Mouse (Mus musculus): Measurements from ENCODE around the gene Pde4d. TPM values are rescaled to one million over a fixed set of nuclear protein-coding genes. Genes with fewer than 3 reads are reported as not detected.

Pde4d gene
- polyA plus RNA-seq, 3 experiments from 2014 or later = 6.8 to 7.6 (median 7.4) TPM

DNA sequence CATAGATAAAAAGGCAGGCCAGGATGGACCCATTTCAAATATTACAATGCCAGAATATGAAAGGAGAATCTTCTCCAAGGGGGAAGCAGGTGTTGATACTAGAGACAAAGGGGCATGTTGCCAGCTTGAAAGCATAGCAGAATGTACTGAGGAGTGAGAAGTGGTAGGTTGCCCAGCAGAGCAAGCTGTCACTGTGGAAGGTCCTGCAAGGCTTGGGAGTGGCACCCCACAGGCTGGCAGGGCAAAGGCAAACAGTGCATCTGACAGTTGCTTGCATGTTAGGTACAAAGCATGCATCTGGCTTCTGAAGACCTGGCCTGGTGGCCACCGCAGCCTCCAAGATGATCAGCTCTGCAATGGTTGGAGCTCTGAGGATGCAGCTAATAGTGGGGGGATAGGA, 384.4 kb downstream of the Pde4d start:
- no peak for ATAC-seq

DNA sequence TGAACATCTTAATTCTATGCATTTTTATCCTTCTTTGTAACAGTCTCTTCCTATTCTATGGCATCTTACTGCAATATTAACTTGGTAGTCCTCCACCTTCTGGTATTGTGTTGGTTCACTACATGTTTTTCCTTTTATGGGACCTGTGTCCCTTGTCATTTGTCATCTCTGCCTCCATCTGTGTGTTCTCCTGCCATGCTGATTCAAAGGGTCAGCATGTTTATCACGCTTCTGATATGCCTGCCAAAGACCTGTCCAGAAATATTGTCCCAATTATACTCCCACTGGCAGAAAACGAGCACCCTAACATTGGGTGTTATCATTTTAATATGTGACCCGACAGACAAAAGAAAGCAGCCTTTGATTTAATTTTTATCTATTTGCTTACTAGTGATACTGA, 386.6 kb downstream of the Pde4d start:
- no peak for ATAC-seq

GRCm38 (mm10) chr13:108839142-108839541, 389.4 kb downstream of the Pde4d start:
- ATAC-seq = no peak

DNA sequence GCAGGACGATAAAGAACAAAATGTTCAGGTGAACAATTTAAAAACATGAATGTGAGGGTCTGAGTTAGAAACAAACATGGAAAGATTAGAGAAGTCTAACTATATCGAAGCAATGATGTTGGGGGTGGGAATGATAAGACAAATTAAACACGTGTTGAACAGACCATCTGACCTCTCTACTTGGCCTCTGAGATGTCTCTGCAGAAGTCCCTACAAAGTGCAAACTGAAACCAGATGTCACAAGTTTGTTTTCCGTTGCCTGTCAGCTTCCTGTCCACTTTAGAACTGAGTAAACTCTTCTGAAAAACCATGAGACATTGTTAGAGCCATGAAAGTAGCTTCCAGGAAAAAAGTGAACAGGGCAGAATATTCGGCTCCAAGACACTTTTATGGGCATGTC, 404.3 kb downstream of the Pde4d start:
- ATAC-seq = no peak

DNA sequence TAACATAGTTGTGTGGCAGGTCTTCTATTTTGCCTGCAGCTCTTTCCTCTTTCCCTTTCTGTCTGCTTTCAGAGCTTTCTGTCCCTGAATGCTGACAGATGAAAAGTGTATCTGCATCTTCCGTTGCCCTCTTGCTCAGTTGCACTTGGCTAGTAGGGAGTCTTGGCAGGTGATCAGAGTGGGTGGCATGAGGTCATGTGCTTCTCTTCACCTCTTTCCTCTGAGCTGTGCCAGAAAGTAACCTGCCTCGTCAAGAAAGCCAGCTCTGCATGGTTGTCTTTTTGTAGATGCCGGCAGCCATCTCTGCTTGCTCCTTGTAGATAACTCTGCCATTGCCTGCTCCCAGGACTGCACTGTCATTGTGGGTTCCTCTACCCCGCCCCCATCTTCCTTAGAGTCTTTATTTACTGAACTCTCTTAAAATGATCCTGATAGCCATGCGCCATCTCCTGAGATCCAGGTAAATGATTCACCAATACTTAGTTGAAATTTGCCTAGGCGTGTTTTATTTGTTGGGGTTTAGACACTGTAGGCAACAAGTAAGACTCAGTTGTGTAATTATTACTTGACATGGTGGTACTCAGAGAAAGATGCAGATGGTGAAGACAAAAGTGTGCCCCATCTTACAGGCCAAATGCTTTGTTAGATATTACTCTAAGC, 407.2 kb downstream of the Pde4d start:
- no peak for ATAC-seq

- ATAC-seq = no peak
Measured at GRCm38 (mm10) chr13:108859336-108859735, 409.6 kb downstream of the Pde4d start.

DNA sequence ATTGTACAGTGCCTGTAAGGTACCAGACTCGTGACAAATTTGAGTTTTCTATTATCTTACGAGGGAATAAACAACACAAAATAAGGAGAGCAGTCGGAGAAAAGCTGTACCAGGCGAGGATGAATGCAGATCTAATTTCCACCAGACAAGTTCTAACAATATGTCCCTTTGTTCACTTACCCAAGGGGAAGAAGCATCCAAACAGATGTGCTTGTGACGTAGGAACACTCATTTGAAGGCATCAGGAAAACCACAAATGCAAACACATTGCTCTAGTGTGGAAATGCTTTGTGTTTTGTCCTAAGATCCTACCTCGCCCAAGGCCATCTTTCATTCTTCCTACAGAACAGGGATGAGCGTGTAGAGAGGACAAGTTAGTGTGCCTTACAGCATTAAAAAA, 411.0 kb downstream of the Pde4d start:
- ATAC-seq = no peak

GRCm38 (mm10) chr13:108861707-108862106, 412.0 kb downstream of the Pde4d start:
- no peak for ATAC-seq

DNA sequence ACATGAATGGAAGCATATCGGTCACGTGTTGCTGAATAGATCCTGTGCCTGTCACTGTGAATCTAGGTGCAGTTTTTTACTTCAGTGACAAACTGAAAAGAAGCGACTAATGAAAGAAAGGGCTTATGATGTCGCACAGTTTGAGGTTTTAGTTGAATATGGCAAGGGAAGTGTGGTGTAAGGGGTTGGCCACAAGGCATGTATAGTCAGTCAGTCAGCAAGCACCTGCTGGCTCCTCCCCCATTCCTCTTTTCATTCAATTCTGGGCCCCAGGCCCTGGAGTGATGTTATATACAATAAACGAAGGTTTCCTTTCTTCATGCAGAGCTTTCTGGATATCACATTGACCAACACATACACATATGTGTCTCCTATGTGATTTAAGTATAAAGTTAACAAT, 412.4 kb downstream of the Pde4d start:
- no peak for ATAC-seq

GRCm38 (mm10) chr13:108900160-108900559, 450.4 kb downstream of the Pde4d start:
- ATAC-seq = no peak

GRCm38 (mm10) chr13:108905121-108905520, 455.4 kb downstream of the Pde4d start:
- ATAC-seq = no peak

GRCm38 (mm10) chr13:108909193-108909592, 459.4 kb downstream of the Pde4d start:
- ATAC-seq = no peak

DNA sequence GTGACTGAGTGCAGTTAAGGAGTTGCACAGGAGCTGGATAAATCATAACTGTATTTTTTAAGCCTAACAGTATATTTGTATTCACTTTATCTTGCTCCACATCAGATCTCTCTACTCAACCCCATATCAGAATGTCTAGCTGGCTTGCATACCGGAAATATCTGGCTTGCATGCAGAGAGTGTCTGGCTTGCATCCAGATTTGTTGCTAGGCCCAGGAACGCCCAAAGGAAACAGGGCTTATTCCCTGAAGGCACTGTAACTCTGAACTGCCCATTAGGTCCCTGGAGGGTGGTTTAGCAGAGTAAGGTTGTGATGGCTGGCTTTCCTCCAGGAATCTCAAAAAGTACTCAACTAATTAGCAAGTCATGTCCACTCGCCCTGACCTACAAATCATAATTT, 464.9 kb downstream of the Pde4d start:
- ATAC-seq = no peak

- ATAC-seq = no peak
Measured at GRCm38 (mm10) chr13:108921146-108921545, 471.4 kb downstream of the Pde4d start.

GRCm38 (mm10) chr13:108934854-108935253, 485.1 kb downstream of the Pde4d start:
- no peak for ATAC-seq

GRCm38 (mm10) chr13:108937272-108937671, 487.5 kb downstream of the Pde4d start:
- no peak for ATAC-seq

DNA sequence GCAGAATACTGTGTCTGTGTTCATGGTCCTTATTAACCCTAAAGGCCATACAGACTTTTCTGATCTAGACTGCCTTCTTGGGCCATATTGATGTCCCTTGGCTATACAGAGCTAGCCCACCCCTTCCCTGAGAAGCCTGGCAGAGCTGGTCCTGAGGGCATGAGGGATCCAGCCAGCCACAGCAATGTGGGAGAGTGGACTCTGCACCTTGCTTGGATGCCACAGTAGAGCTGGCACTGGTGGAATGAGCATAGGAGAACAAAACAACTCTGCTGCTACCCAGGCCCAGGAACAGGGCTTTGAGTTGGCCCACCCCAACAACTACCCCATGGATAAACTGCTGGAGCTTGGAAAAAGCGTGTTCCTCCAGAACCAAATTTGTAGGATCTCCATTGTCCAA, 503.2 kb downstream of the Pde4d start:
- no peak for ATAC-seq

GRCm38 (mm10) chr13:108956059-108956458, 506.3 kb downstream of the Pde4d start:
- no peak for ATAC-seq

DNA sequence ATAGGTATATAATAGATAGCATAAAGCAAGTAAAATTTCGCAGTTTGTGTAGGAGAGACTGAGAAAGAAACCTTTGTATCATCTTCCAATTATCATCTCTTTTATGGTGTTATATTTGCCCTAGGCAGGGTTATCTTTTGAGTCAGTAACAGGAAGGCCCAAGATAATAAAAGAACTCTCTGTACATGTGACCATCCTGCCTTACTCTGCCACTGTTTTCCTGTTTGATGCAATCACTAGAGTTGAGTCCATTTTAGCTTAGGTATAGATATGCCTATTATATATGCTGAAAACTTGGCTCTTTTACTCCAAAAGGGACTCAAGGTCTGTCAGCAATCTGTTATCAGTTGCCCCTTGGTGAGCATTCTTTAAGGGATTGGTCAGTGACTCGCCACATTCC, 514.3 kb downstream of the Pde4d start:
- no peak for ATAC-seq

GRCm38 (mm10) chr13:108981144-108981543, 531.4 kb downstream of the Pde4d start:
- ATAC-seq = no peak

- ATAC-seq = no peak
Measured at GRCm38 (mm10) chr13:108998739-108999138, 549.0 kb downstream of the Pde4d start.

DNA sequence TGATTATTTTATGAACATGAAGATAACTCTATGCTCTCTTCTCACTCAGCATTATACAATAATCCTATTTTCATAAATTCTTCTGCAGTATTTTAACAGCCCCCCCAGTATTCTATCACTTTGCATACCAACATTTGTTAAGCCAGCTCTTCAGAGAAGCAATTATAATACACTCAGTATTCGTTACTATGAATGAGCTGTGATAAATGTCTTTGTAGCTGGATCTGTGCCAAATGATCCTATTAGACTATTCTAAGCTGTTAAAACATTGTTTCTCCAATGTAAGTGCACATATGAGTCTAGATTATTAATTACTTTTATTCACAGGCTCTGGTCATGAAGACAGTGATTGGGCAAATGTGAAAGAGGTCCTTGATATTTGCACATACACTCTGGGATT, 575.0 kb downstream of the Pde4d start:
- no peak for ATAC-seq

GRCm38 (mm10) chr13:109047126-109047525, 597.4 kb downstream of the Pde4d start:
- ATAC-seq = no peak

DNA sequence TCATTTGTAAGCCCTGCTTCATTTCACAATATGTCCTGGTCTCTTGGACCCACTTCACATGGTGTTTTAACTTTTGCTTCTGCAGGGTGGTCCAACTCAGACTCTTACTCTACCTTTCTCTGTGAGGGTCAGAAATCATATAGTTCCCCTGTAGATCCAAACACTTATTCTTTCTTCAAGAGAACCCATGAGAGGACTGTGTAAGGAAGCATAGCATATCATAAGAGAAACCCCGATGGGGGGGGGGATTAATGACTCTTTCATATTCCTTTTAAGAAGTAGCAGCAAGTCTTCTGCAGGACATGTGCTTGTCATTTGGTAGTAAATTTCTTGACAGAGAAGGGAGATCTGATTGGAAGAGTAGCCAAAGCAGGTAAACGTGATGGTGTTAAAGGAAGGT, 603.1 kb downstream of the Pde4d start:
- no peak for ATAC-seq

Data from inflammation-experienced regulatory T-cells, adult 6 months (primary cell).